Mouse (Mus musculus) embryonic facial prominence, embryonic 11.5 days (tissue): ENCODE measurements around the gene Mlx. TPM values are rescaled to one million over a fixed set of nuclear protein-coding genes. Genes with fewer than 3 reads are reported as not detected.

Experiments
- ATAC-seq: fragments of 200-750 bp; cut with Nextera tagmentation; replicated peaks from 2 replicates; pipeline ENCODE4 v1.8.0; 2017; ENCODE audit warnings: low read depth; ENCODE audit not compliant: insufficient number of reproducible peaks, low FRiP score, low TSS enrichment
- DNase-seq: peaks from one replicate; pipeline ENCODE4 v3.0.0-alpha.2; 2015; ENCODE audit warnings: low spot score
- H3K27ac ChIP-seq: fragments of 300-500 bp; sonication (generic); replicated peaks from 2 replicates; pipeline ENCODE4 v1.5.1; 2014; ENCODE audit warnings: mild to moderate bottlenecking, low read depth, low read length, control low read depth
- H3K27me3 ChIP-seq: fragments of 300-500 bp; sonication (generic); 2 replicates; pipeline ENCODE4 v1.6.1; 2014; ENCODE audit warnings: mild to moderate bottlenecking, low read length, moderate library complexity, mixed read lengths; ENCODE audit not compliant: control insufficient read depth, insufficient read depth
- H3K36me3 ChIP-seq: fragments of 300-500 bp; sonication (generic); replicated peaks from 2 replicates; pipeline ENCODE4 v1.6.1; 2014; ENCODE audit warnings: low read depth, mild to moderate bottlenecking, low read length, moderate library complexity, mixed read lengths; ENCODE audit not compliant: control insufficient read depth, insufficient read depth
- H3K4me1 ChIP-seq: fragments of 300-500 bp; sonication (generic); 2 replicates; pipeline ENCODE4 v1.6.1; 2014; ENCODE audit warnings: low read length, mixed read lengths; ENCODE audit not compliant: control insufficient read depth, insufficient read depth
- H3K4me2 ChIP-seq: fragments of 300-500 bp; sonication (generic); 2 replicates; pipeline ENCODE4 v1.6.1; 2014; ENCODE audit warnings: low read depth, mild to moderate bottlenecking, control low read depth, low read length, moderate library complexity
- H3K4me3 ChIP-seq: fragments of 300-500 bp; sonication (generic); 2 replicates; pipeline ENCODE4 v1.5.1; 2014; ENCODE audit warnings: low read depth, low read length, control low read depth
- H3K9ac ChIP-seq: fragments of 300-500 bp; sonication (generic); replicated peaks from 2 replicates; pipeline ENCODE4 v1.6.1; 2014; ENCODE audit warnings: mild to moderate bottlenecking, control low read depth, low read length
- H3K9me3 ChIP-seq: fragments of 300-500 bp; sonication (generic); replicated peaks from 2 replicates; pipeline ENCODE4 v1.6.1; 2016; ENCODE audit warnings: mild to moderate bottlenecking, low read length, inconsistent platforms, mixed read lengths; ENCODE audit not compliant: control insufficient read depth
- WGBS: fragments of 180-500 bp; shearing (Covaris S2); extraction: QIAGEN DNeasy Blood & Tissue Kit; methylation state at CpG from one replicate; pipeline ENCODE4 v1.1.7; 2014; 5-methylcytosine and 5-hydroxymethylcytosine counted together
- polyA plus RNA-seq: library from polyadenylated mRNA; unstranded; fragments of >200 nt; fragmentation: Nextera tagmentation; extraction: Ambion mirVana; gene quantifications from 2 replicates; pipeline ENCODE4 v1.2.1, GENCODE M21; 2014

The Mlx gene
- polyA plus RNA-seq, 1 experiment from 2014 or later: 47.9 TPM

- Histone ChIP-seq H3K4me1 (peaks cover 3% of the 10 kb centered on the region), H3K36me3 (no peaks in the 10 kb centered on the region), H3K9me3 (no peaks in the 10 kb centered on the region), H3K27me3 (peaks cover 33% of the 10 kb centered on the region), H3K27ac (peak within 1 kb of the TSS; percentile 79), H3K4me2 (peak within 1 kb of the TSS; percentile 95), H3K9ac (peak within 1 kb of the TSS; percentile 90), H3K4me3 (peak within 1 kb of the TSS; percentile 72)
- peak; percentile 92 for DNase-seq
- under 1% methylated on average over 40 of the region's 51 CpGs for WGBS
- ATAC-seq: peak; percentile 85
Observed at GRCm38 (mm10) chr11:101082208-101083082, 4.6 kb upstream of the Mlx start, which contains the start of gene Coasy. Gene Coasy, plus strand, starts transcription at chr11:101082565.

DNA sequence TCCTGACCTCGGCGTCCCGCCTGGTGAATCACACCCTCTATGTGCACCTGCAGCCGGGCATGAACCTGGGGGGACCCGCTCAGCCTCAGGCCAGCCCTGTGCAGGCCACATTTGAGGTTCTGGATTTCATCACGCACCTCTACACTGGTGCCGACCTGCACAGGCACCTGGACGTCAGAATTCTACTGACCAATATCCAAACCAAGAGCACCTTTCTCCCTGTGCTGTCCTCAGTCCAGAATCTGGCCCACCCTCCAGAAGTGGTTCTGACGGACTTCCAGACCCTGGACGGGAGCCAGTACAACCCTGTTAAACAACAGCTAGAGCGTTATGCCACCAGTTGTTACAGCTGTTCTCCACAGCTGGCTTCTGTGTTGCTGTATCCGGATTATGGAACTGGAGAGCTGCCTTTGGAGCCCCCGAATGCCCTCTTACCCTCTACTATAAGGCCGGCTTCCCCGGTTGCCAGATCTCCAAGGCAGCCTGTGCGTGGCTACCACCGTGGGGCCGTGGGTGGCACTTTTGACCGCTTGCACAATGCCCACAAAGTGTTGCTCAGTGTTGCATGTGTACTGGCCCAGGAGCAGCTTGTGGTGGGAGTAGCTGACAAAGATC is 3.9 kb upstream of the Mlx start:
- Histone ChIP-seq H3K9me3 (no peaks in the 10 kb centered on the region), H3K4me1 (peaks cover 5% of the 10 kb centered on the region), H3K27ac (peak overlapping the region; percentile 79)

DNA sequence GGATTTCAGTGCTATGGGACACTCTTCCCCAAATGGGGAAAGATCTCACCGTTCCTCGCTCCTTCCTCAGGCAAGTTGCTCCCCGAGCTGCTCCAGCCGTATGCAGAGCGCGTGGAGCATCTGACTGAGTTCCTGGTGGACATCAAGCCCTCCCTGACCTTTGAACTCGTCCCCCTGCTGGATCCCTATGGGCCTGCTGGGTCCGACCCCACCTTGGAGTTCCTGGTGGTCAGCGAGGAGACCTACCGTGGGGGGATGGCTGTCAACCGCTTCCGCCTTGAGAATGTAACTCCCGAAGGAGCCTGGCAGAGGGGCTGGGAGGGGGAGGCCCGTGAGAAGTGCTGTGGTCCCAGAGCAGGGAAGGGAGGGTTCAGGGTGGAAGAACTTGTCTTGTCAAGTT is 2.8 kb upstream of the Mlx start:
- H3K9me3 ChIP-seq: no peaks in the 10 kb centered on the region
- H3K27me3 ChIP-seq: peaks cover 16% of the 10 kb centered on the region
- H3K4me2 ChIP-seq: no peak overlapping the region
- peaks cover 5% of the 10 kb centered on the region for H3K4me1 ChIP-seq
- DNase-seq: no peak
- H3K36me3 ChIP-seq: no peaks in the 10 kb centered on the region
- WGBS: 84% methylated on average over 14 of the region's 14 CpGs
- no peak overlapping the region for H3K27ac ChIP-seq
- no peak for ATAC-seq
- H3K4me3 ChIP-seq: no peak overlapping the region
- no peak overlapping the region for H3K9ac ChIP-seq

More for the DNA sequence above, 3.9 kb upstream of the Mlx start:
- no peaks in the 10 kb centered on the region for H3K36me3 ChIP-seq
- H3K4me3 ChIP-seq: peak overlapping the region; percentile 72
- no peak for DNase-seq
- peak overlapping the region; percentile 95 for H3K4me2 ChIP-seq
- 37% methylated on average over 19 of the region's 19 CpGs for WGBS
- no peak; the same call in 1 of the 2 replicates for ATAC-seq
- H3K27me3 ChIP-seq: peaks cover 27% of the 10 kb centered on the region
- peak overlapping the region; percentile 90 for H3K9ac ChIP-seq

DNA sequence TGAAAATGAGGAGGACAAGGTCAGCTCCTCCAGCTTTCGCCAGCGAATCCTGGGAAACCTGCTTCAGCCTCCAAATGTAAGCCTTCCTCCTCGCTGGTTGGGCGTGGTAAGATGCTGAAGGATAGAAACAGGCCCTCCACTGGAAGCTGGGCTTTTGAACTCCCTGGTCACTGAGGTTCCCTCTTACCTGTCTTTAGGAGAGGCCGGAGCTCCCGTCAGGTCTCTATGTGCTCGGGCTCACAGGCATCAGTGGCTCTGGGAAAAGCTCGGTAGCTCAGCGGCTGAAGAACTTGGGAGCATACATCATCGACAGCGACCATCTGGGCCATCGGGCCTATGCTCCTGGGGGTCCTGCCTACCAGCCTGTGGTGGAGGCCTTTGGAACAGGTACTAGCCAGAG is 2.3 kb upstream of the Mlx start:
- Histone ChIP-seq H3K27me3 (peaks cover 11% of the 10 kb centered on the region), H3K27ac (no peak overlapping the region), H3K9me3 (no peaks in the 10 kb centered on the region), H3K36me3 (no peaks in the 10 kb centered on the region), H3K4me2 (no peak overlapping the region), H3K4me1 (peaks cover 5% of the 10 kb centered on the region), H3K4me3 (no peak overlapping the region), H3K9ac (no peak overlapping the region)
- ATAC-seq: no peak
- DNase-seq: no peak
- 94% methylated on average over 12 of the region's 12 CpGs for WGBS

GRCm38 (mm10) chr11:101085617-101086322 is 1.3 kb upstream of the Mlx start:
- no peak for ATAC-seq
- Histone ChIP-seq H3K27ac (no peak overlapping the region), H3K4me1 (peaks cover 5% of the 10 kb centered on the region; the same call in 1 of the 2 replicates), H3K4me3 (no peak overlapping the region), H3K4me2 (no peak overlapping the region), H3K9me3 (no peaks in the 10 kb centered on the region), H3K9ac (no peak overlapping the region), H3K36me3 (no peaks in the 10 kb centered on the region), H3K27me3 (peaks cover 2% of the 10 kb centered on the region)
- WGBS: 92% methylated on average over 18 of the region's 18 CpGs
- no peak for DNase-seq

GRCm38 (mm10) chr11:101086323-101086674 is 778 bp upstream of the Mlx start:
- peaks cover under 1% of the 10 kb centered on the region; the same call in 1 of the 2 replicates for H3K36me3 ChIP-seq

GRCm38 (mm10) chr11:101087682-101088055 is 592 bp downstream of the Mlx start:
- 10% methylated on average over 8 of the region's 8 CpGs for WGBS
- Histone ChIP-seq H3K27me3 (no peaks in the 10 kb centered on the region), H3K36me3 (peaks cover 2% of the 10 kb centered on the region), H3K27ac (peak overlapping the region; percentile 43; the same call in 1 of the 2 replicates), H3K4me2 (peak overlapping the region; percentile 92), H3K4me1 (peaks cover 5% of the 10 kb centered on the region; the same call in 1 of the 2 replicates), H3K9ac (peak overlapping the region; percentile 80), H3K4me3 (peak overlapping the region; percentile 85), H3K9me3 (no peaks in the 10 kb centered on the region)
- no peak for ATAC-seq
- no peak for DNase-seq

More at GRCm38 (mm10) chr11:101086323-101086674, 778 bp upstream of the Mlx start:
- H3K9ac ChIP-seq: no peak overlapping the region; the same call in 1 of the 2 replicates
- 86% methylated on average over 6 of the region's 6 CpGs for WGBS
- H3K4me3 ChIP-seq: no peak overlapping the region
- H3K9me3 ChIP-seq: no peaks in the 10 kb centered on the region
- DNase-seq: no peak
- H3K4me1 ChIP-seq: peaks cover 5% of the 10 kb centered on the region; the same call in 1 of the 2 replicates
- ATAC-seq: no peak
- H3K27ac ChIP-seq: no peak overlapping the region
- no peaks in the 10 kb centered on the region for H3K27me3 ChIP-seq
- peak overlapping the region; percentile 92 for H3K4me2 ChIP-seq
